Mouse (Mus musculus) embryonic fibroblast, embryonic 13.5 days (primary cell): ENCODE measurements at regions not wholly inside any gene's neighbourhood (a gene's known extent, or its start where the extent isn't known, plus 50 kb on each side); places are given as distances from the start of the nearest gene placed in this dataset.

ENCODE experiments used
- CTCF ChIP-seq: IDR thresholded peaks from 2 replicates; pipeline ENCODE4 v1.5.1; 2011; ENCODE audit warnings: mild to moderate bottlenecking, control low read depth, low read length, moderate library complexity, borderline replicate concordance; ENCODE audit not compliant: insufficient read depth
- POLR2A ChIP-seq: IDR thresholded peaks from 2 replicates; pipeline ENCODE4 v1.6.1; 2011; ENCODE audit warnings: low read depth, mild to moderate bottlenecking, control low read depth, low read length, moderate library complexity

DNA sequence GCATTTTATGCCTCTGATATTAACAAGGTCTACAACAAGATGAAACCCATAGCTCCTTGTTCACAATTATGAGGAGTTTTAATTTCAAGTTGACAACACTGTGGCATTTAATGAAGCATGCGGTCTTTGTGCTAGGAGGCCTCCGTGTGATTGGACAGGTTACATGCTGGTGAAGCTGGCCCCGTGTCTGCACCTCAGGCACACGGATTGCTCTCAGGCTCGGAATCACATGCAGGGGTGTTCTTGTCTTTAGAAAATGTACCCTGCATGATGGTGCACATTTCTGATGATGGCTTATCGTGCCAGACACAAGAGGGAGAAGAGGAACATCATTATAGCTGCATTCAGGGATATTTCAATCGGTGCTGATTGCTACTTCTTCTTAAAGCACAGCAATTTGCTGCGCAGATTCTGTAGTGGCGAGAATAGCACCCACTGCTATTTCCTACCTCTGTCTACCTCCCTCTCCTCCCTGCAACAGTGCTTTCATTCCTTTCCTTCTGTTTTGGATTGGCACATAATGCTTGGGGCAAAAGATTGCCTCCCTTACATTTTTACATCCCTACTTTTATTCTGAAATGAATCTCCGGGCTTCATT lies 454.9 kb upstream of the Tle4 start:
- TF ChIP-seq POLR2A (no peak), CTCF (no peak)
